Mouse (Mus musculus): ENCODE measurements around the gene Notch4. TPM values are rescaled to one million over a fixed set of nuclear protein-coding genes. Genes with fewer than 3 reads are reported as not detected.

Notch4 gene
- total and polyA plus RNA-seq, 3 experiments: 0.25 TPM; not detected in 2

- Histone ChIP-seq H3K9me3 (replicated peaks; ENCODE audit: low read length) (peaks cover 10% of the 10 kb centered on the region), H3K79me2 (replicated peaks; ENCODE audit: control insufficient read depth, extremely low read depth, insufficient read depth, poor library complexity, severe bottlenecking) (no peaks in the 10 kb centered on the region), H3K27ac (ENCODE audit: insufficient read depth, low read depth) (no peak overlapping the region), H3K4me1 (ENCODE audit: control insufficient read depth in 1 of 2, insufficient read depth in 2 of 2) (peaks cover 0 to 9% of the 10 kb centered on the region in 2 experiments; a peak in 2 of 4 replicates), H3K36me3 (replicated peaks in 1 of 2; ENCODE audit: control insufficient read depth in 1 of 2, insufficient read depth in 1 of 2, low read length in 1 of 2) (no peaks in the 10 kb centered on the region), H3K9ac (ENCODE audit: insufficient read depth, low read depth) (no peak overlapping the region), H3K27me3 (replicated peaks) (peaks cover 55% of the 10 kb centered on the region), H3K4me2 (ENCODE audit: insufficient read depth, low read depth, poor library complexity, severe bottlenecking) (no peak overlapping the region), H3K4me3 (replicated peaks in 1 of 3; ENCODE audit: low read depth in 2 of 3, low read length in 2 of 3, poor library complexity in 1 of 3) (no peak overlapping the region)
- in situ Hi-C loops (cut with MboI; ENCODE audit: low pct_ligation_motif_present, low pct_unique_long_range_greater_than_20kb, low sequenced_read_pairs): loop anchor here (5.0 kb wide), 1 partner anchor 53 kb away; the partner anchor contains the start of gene Egfl8
- dilution Hi-C loops (cut with MboI; ENCODE audit: extremely low pct_ligation_motif_present, extremely low pct_unique_long_range_greater_than_20kb, low sequenced_read_pairs): no loop called here
- DNase-seq (ENCODE audit: extremely low read depth): no peak
- TF ChIP-seq GABPA (IDR thresholded peaks at IDR 0.05; ENCODE audit: insufficient replicate concordance, low read depth, low read length) (no peak), CHD2 (IDR thresholded peaks at IDR 0.05; ENCODE audit: low read length) (no peak), SMC3 (IDR thresholded peaks at IDR 0.05; ENCODE audit: low read depth, low read length) (no peak), PAX5 (IDR thresholded peaks at IDR 0.05; ENCODE audit: low read length) (no peak), TCF12 (IDR thresholded peaks at IDR 0.05; ENCODE audit: low read depth, low read length) (no peak), CHD1 (IDR thresholded peaks at IDR 0.05; ENCODE audit: low read depth, low read length) (no peak), KAT2A (IDR thresholded peaks at IDR 0.05; ENCODE audit: insufficient replicate concordance, low read length) (no peak), MEF2A (IDR thresholded peaks at IDR 0.05; ENCODE audit: borderline replicate concordance, low read depth, low read length) (no peak), USF2 (conservative IDR thresholded peaks at IDR 0.05; ENCODE audit: low read depth, low read length) (no peak), MAX (IDR thresholded peaks at IDR 0.05; ENCODE audit: low read length) (no peak), UBTF (IDR thresholded peaks at IDR 0.05; ENCODE audit: low read depth, low read length) (no peak), MXI1 (IDR thresholded peaks at IDR 0.05; ENCODE audit: low read depth, low read length) (no peak)
Measured at GRCm38 (mm10) chr17:34564796-34565195, 728 bp downstream of the Notch4 start.

GRCm38 (mm10) chr17:34567311-34567710, 3.2 kb downstream of the Notch4 start:
- dilution Hi-C loops (cut with MboI; ENCODE audit: extremely low pct_ligation_motif_present, extremely low pct_unique_long_range_greater_than_20kb, low sequenced_read_pairs) (no loop called here), in situ Hi-C loops (cut with MboI; ENCODE audit: low pct_ligation_motif_present, low pct_unique_long_range_greater_than_20kb, low sequenced_read_pairs) (loop anchor here (5.0 kb wide), 1 partner anchor 50 kb away; the partner anchor contains the start of gene Egfl8)
- peaks cover 63% of the 10 kb centered on the region for H3K27me3 ChIP-seq (replicated peaks)
- H3K4me2 ChIP-seq (ENCODE audit: insufficient read depth, low read depth, poor library complexity, severe bottlenecking): no peak overlapping the region
- DNase-seq (ENCODE audit: extremely low read depth): no peak
- H3K9me3 ChIP-seq (replicated peaks; ENCODE audit: low read length): peaks cover 14% of the 10 kb centered on the region
- H3K9ac ChIP-seq (ENCODE audit: insufficient read depth, low read depth): no peak overlapping the region
- H3K79me2 ChIP-seq (replicated peaks; ENCODE audit: control insufficient read depth, extremely low read depth, insufficient read depth, poor library complexity, severe bottlenecking): no peaks in the 10 kb centered on the region
- H3K27ac ChIP-seq (ENCODE audit: insufficient read depth, low read depth): no peak overlapping the region
- no peak overlapping the region for H3K4me3 ChIP-seq (replicated peaks in 1 of 3; ENCODE audit: low read depth in 2 of 3, low read length in 2 of 3, poor library complexity in 1 of 3)
- TF ChIP-seq MYC (IDR thresholded peaks at IDR 0.05; ENCODE audit: low read depth, low read length) (no peak), JUN (IDR thresholded peaks at IDR 0.05; ENCODE audit: insufficient read depth, low read depth, low read length) (no peak), RAD21 (IDR thresholded peaks at IDR 0.05; ENCODE audit: low read depth, low read length) (no peak), GABPA (IDR thresholded peaks at IDR 0.05; ENCODE audit: insufficient replicate concordance, low read depth, low read length) (no peak), MAFK (IDR thresholded peaks at IDR 0.05; ENCODE audit: insufficient replicate concordance, low read length) (no peak), POLR2A (IDR thresholded peaks at IDR 0.05; ENCODE audit: low read depth, low read length) (no peak), USF2 (conservative IDR thresholded peaks at IDR 0.05; ENCODE audit: low read depth, low read length) (no peak), PAX5 (IDR thresholded peaks at IDR 0.05; ENCODE audit: low read length) (no peak), SIN3A (IDR thresholded peaks at IDR 0.05; ENCODE audit: low read length) (no peak), POLR2AphosphoS2 (IDR thresholded peaks at IDR 0.05; ENCODE audit: low read depth, low read length) (no peak), BHLHE40 (IDR thresholded peaks at IDR 0.05; ENCODE audit: low read depth, low read length) (no peak), E2F4 (IDR thresholded peaks at IDR 0.05; ENCODE audit: insufficient replicate concordance, low read depth, low read length) (no peak), RCOR1 (conservative IDR thresholded peaks at IDR 0.05; ENCODE audit: low read depth, low read length) (no peak), ZC3H11A (IDR thresholded peaks at IDR 0.05; ENCODE audit: low read depth, low read length) (no peak), MEF2A (IDR thresholded peaks at IDR 0.05; ENCODE audit: borderline replicate concordance, low read depth, low read length) (no peak), ETS1 (conservative IDR thresholded peaks at IDR 0.05; ENCODE audit: low read depth, low read length) (no peak), NRF1 (IDR thresholded peaks at IDR 0.05; ENCODE audit: low read depth, low read length) (no peak), CTCF (conservative IDR thresholded peaks at IDR 0.05 in 1 of 2, IDR thresholded peaks at IDR 0.05 in 1 of 2; ENCODE audit: low read depth in 2 of 2, low read length in 2 of 2) (no peak)
- no peaks in the 10 kb centered on the region for H3K36me3 ChIP-seq (replicated peaks in 1 of 2; ENCODE audit: control insufficient read depth in 1 of 2, insufficient read depth in 1 of 2, low read length in 1 of 2)
- H3K4me1 ChIP-seq (ENCODE audit: control insufficient read depth in 1 of 2, insufficient read depth in 2 of 2): no peaks in the 10 kb centered on the region
